Mouse (Mus musculus) kidney, adult 11 months (tissue): ENCODE data around the gene Mov10.
"Not testable (repeated sequence)": the region's sequence is repeated elsewhere in the genome, so short reads cannot be mapped to it uniquely, and the experiment has no call there.

Source experiments
- DNase-seq: peaks from one replicate; pipeline ENCODE4 v3.0.0; 2022

Mov10 gene

GRCm38 (mm10) chr3:104817991-104818748 is at the start of gene Mov10:
Gene Mov10 (minus strand): TSS chr3:104818563.
- DNase-seq, result peak; percentile 90

DNA sequence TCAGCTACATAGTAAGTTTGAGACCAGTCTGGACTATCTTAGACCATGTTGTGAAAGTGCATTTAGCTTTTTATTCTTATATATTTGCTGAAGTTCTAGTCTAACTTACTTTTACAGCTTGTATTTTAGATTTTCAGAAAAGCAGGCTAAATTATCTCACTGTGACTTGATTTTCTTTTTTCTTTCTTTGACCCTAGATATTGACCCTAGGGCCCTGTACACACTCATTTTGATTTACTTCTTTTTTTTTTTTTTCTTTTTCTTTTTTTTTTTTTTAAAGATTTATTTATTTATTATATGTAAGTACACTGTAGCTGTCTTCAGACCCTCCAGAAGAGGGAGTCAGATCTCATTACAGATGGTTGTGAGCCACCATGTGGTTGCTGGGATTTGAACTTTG is 48.3 kb upstream of the Mov10 start:
- DNase-seq, result not testable (repeated sequence)

- no peak for DNase-seq
Observed at GRCm38 (mm10) chr3:104865341-104865788, 47.0 kb upstream of the Mov10 start.

GRCm38 (mm10) chr3:104864651-104865340 is 46.4 kb upstream of the Mov10 start:
- DNase-seq, result peak; percentile 87

DNA sequence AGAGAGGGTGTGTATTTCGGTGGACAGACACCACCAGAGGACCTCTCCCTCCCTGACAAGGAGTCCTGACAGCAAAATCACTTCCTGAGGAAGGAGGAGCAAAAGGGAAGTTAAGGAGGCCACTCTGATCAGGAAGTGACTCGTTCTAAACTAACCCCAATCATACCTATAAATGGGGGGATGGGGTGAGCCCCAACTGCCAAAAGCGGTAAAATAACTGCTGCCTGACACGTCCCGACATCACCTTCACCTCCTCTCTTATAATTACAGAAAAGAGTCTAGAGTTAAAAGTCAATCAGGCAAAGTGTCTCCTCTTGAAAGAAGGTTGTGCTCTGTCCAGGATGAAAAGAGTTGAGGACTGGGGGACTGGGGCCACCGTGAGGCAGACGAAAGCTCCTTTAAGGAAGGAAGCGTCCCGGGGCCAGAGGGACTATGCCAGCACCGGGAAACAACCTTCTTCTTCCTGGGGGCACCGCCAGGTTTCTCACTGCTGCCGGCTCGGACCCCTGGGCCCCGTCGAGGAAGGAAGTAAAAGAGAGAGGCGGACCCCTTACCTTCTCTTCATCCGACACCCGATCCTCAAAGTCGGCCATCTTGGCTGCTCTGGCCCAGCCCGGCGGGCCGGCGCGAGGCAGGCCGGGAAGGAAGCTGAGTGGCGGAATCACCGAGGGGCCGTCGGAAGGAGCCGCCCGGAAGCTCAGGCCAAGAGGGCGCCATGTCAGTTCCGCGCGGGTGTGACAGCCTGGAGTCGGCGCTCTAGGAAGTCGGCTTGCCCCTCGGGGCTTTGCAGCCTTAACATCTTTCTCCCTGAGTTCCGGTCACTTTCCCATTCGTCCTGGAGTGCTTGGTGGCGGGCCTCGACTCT is 45.7 kb upstream of the Mov10 start, which contains the start of the genes St7l and Capza1:
Gene St7l, plus strand, starts transcription at position 220 of the 865 bp plus-strand sequence.
Gene Capza1, minus strand, starts transcription at position 720 of the 865 bp plus-strand sequence.
- DNase-seq, result peak; percentile 88

- no peak for DNase-seq
Observed at GRCm38 (mm10) chr3:104858560-104858959, 40.2 kb upstream of the Mov10 start.

DNA sequence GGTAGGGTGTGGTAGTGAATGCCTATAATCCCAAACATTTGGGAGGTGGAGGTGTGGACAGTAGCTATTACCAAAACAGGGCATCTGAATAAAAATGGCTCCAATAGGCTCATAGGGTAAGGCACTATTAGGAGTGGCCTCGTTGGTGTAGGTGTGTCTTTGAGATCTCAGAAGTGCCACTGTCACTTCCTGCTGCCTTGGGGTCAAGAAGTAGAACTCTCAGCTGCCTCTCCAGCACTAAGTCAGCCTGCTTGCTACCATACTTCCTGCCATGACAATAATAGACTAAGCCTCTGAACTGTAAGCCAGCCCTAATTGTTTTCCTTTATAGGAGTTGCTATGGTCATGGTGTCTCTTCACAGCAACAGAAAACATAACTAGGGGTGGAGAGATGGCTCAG is 37.7 kb upstream of the Mov10 start:
- DNase-seq, result no peak

DNA sequence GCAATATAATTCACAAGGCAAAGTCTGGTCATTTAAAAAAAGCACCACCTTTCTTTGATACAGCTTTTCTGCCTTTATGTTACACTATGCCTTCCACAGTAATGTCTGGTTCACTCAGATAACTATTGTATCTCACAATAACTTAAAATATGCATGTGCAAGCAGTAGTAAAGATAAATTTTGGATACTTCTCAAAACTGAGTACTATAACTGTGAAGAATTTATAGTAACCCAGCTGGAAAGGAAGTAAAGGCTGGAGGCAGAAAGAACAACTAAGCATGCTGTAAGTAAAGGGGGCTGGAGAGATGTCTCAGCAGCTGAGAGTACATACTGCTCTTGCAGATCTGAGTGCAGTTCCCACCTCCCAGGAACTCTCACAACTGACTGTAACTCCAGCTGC is 36.5 kb upstream of the Mov10 start:
- no peak for DNase-seq

- no peak for DNase-seq
Observed at GRCm38 (mm10) chr3:104854465-104854864, 36.1 kb upstream of the Mov10 start.

GRCm38 (mm10) chr3:104846601-104847000 is 28.2 kb upstream of the Mov10 start:
- peak; percentile 9 for DNase-seq

GRCm38 (mm10) chr3:104841049-104841448 is 22.7 kb upstream of the Mov10 start:
- DNase-seq, result no peak

DNA sequence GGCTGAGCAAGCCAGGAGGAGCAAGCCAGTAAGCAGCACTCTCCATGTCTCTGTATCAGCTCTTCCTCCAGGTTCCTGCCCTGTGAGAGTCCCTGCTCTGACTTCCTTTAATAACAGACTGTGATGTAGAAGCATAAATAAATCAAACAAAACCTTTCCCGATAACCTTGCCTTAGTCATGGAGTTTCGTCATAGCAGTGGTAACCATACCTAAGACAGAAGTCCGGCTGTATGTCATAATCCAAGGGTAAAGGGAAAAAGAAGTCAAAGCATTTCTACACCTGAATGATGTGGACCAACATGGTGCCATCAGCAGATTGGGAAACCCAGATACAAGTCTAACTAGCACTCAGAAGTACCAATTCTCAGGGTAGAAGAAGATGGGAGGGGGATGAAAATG is 17.4 kb upstream of the Mov10 start:
- DNase-seq, result no peak

GRCm38 (mm10) chr3:104822413-104822812 is 4.0 kb upstream of the Mov10 start:
- DNase-seq, result no peak

DNA sequence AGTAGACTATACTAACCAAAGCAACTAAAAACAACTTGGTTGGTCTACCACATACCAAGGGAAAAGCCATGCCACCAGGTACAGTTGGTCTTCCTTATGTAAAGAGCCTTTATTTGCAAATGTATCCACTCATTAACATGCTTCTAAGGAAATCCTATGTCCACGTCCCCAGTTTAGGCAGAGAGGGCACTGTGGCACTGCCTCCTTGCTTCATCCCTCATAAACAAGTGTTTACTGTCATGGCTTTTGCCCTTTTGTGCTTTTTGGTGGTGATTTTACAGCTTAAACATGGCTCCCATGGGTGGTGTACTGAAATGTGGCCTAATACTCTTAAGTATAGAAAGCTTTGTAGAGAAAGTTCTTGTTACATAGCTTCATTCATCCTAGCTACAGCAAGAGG is 2.1 kb upstream of the Mov10 start:
- DNase-seq, result no peak

DNA sequence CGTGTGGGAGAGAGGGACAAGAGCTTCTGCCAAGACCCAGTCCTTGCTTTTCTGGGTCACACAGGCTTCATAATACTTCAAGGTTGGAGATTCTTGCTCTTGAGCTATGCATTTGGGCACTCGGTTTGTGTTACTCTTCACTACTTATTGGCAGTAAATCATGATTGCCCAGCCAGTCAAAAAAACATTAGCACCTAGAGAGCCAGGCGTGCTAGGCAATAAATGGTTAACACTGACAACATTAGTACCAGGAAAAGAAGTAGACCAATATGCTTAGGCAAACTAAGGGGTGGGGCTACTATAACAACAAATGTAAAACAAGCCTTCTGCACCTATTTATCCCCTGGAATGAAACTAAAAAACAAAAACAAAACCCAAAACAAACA is 379 bp upstream of the Mov10 start:
- no peak for DNase-seq

GRCm38 (mm10) chr3:104817481-104817990 is 827 bp downstream of the Mov10 start:
- peak; percentile 45 for DNase-seq

DNA sequence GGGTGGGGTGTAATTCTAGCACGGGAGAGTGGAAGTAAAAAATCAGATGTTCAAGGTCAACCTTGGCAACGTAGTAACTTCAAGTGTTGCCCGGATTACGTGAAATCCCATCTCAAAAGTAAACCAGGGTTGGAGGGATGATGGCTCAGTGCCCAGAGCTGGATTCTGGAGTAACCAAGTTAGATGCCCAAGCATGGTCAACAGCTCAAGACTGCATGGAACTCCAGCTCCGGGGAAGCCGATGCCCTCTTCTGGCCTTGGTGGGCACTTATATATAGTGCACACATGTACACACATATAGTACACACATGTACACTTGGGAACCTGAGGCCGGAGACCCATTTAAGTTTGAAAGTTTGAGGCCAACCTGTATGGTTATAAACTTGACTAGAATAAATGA is 2.2 kb downstream of the Mov10 start:
- DNase-seq, result peak; percentile 11

- no peak for DNase-seq
Observed at GRCm38 (mm10) chr3:104815346-104815745, 3.0 kb downstream of the Mov10 start.

DNA sequence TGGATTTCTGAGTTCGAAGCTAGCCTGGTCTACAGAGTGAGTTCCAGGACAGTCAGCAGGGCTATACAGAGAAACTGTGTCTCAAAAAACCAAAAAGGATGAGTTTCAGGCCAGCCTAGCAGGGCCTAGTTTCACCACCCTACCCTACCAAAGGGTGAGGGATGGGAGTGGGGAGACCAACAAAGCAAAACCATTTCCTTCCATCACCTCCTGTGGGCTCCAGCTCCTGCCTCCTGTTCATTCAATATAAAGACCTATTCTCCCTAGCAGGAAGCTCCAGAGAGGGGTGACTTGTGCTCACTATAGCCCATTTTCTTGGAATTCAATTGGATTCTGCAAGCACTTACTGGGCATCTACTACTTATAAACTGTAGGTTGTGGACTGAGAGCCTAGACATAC is 3.6 kb downstream of the Mov10 start:
- no peak for DNase-seq

DNA sequence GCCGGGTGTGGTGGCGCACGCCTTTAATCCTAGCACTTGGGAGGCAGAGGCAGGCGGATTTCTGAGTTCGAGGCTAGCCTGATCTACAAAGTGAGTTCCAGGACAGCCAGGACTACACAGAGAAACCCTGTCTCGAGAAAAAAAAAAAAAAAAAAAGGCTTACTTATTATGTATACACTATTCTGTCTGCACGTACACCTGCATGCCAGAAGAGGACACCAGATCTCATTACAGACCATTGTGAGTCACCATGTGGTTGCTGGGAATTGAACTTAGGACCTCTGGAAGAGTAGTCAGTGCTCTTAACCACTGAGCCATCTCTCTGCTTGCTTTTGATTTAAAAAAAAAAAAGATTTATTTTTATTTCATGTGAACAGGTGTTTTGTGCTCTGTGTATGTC is 5.1 kb downstream of the Mov10 start:
- DNase-seq, result not testable (repeated sequence)

GRCm38 (mm10) chr3:104812254-104812653 is 6.1 kb downstream of the Mov10 start:
- DNase-seq, result no peak

GRCm38 (mm10) chr3:104811752-104812151 is 6.6 kb downstream of the Mov10 start:
- DNase-seq, result no peak

DNA sequence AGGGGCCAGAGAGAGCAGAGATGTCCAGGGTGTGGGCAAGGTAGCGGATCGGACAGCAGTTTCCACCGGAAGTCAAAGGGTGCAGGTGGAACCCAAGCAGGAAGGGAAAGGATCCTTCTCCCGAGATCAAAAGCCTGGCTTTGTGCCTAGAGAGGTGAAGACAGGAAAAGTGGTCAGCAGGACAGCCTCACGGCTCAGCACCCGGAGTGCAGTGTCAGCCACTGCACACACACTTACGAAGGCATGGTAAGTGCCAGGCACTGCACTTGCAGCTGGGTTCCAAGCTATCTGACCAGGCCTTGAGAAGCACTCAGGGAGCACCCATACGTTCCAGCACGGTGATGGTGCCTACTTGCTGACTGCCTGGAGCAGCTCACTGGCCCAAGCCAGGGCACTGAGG is 12.8 kb downstream of the Mov10 start:
- DNase-seq, result no peak
